Mouse (Mus musculus) liver, postnatal 0 days (tissue): Measurements from ENCODE around the gene 4930544D05Rik.

ENCODE experiments used
- CTCF ChIP-seq: sonication (generic); IDR thresholded peaks from 2 replicates; pipeline ENCODE4 v1.5.1; 2016; ENCODE audit warnings: antibody characterized with exemption, low read depth
- EP300 ChIP-seq: IDR thresholded peaks from 2 replicates; pipeline ENCODE4 v1.6.1; 2016; ENCODE audit warnings: antibody characterized with exemption, low read depth, mild to moderate bottlenecking

DNA sequence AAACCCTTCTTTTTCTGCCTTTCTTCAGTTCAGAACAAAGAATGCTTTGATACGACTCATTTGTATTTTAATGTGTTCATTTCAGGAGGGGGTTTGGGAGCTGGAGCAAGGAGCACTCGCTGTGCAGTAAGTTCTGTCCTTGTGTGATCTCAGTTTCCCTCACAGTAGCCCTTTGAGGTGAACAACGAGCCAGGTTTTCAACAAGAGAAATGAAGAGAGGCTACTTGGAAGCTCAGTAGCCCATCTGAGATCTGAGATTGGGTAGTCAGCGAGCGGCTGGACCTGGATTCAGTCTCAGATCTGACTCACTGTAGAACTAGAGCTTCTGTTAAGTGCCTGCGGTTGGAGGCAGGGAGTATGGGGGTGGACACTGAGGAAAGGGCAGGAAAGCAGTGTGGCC lies 41.8 kb upstream of the 4930544D05Rik start:
- no peak for TF ChIP-seq CTCF
- TF ChIP-seq EP300: no peak
